Mouse (Mus musculus) limb, embryonic 14.5 days (tissue): ENCODE measurements around the gene Sfxn3. TPM values are rescaled to one million over a fixed set of nuclear protein-coding genes. Genes with fewer than 3 reads are reported as not detected.

Source experiments
- ATAC-seq: fragments of 200-750 bp; cut with Nextera tagmentation; 2 replicates; pipeline ENCODE4 v1.8.0; 2017; ENCODE audit warnings: low read depth, moderate number of reproducible peaks, moderate TSS enrichment; ENCODE audit not compliant: low FRiP score
- DNase-seq: peaks from one replicate; pipeline ENCODE4 v3.0.0-alpha.2; 2015; ENCODE audit warnings: low spot score
- H3K27ac ChIP-seq: fragments of 300-500 bp; sonication (generic); replicated peaks from 2 replicates; pipeline ENCODE4 v1.5.1; 2014; ENCODE audit warnings: low read depth, mild to moderate bottlenecking, low read length, moderate library complexity, mixed read lengths
- H3K27me3 ChIP-seq: fragments of 300-500 bp; sonication (generic); 2 replicates; pipeline ENCODE4 v1.6.1; 2014; ENCODE audit warnings: low read length, mixed read lengths; ENCODE audit not compliant: control insufficient read depth, insufficient read depth
- H3K36me3 ChIP-seq: fragments of 300-500 bp; sonication (generic); 2 replicates; pipeline ENCODE4 v1.6.1; 2014; ENCODE audit warnings: mild to moderate bottlenecking, low read length, moderate library complexity, mixed read lengths; ENCODE audit not compliant: control insufficient read depth, insufficient read depth
- H3K4me1 ChIP-seq: fragments of 300-500 bp; sonication (generic); 2 replicates; pipeline ENCODE4 v1.6.1; 2014; ENCODE audit warnings: antibody characterized with exemption, low read length, mixed read lengths; ENCODE audit not compliant: control insufficient read depth, insufficient read depth
- H3K4me2 ChIP-seq: fragments of 300-500 bp; sonication (generic); replicated peaks from 2 replicates; pipeline ENCODE4 v1.6.1; 2014; ENCODE audit warnings: low read depth, mild to moderate bottlenecking, low read length, moderate library complexity; ENCODE audit not compliant: severe bottlenecking
- H3K4me3 ChIP-seq: fragments of 300-500 bp; sonication (generic); replicated peaks from 2 replicates; pipeline ENCODE4 v1.5.1; 2014; ENCODE audit warnings: low read length
- H3K9ac ChIP-seq: fragments of 300-500 bp; sonication (generic); 2 replicates; pipeline ENCODE4 v1.6.1; 2014; ENCODE audit warnings: mild to moderate bottlenecking, low read depth, low read length, moderate library complexity; ENCODE audit not compliant: severe bottlenecking
- H3K9me3 ChIP-seq: fragments of 300-500 bp; sonication (generic); 2 replicates; pipeline ENCODE4 v1.6.1; 2016; ENCODE audit warnings: low read length; ENCODE audit not compliant: control insufficient read depth
- POLR2A ChIP-seq: fragments of 200-500 bp; IDR thresholded peaks from 2 replicates; pipeline ENCODE4 v1.8.0; 2012; ENCODE audit warnings: inconsistent platforms, mild to moderate bottlenecking, moderate library complexity, borderline replicate concordance; ENCODE audit not compliant: insufficient read depth, insufficient read length; ENCODE audit errors: extremely low read depth
- WGBS: fragments of 180-500 bp; shearing (Covaris S2); extraction: QIAGEN DNeasy Blood & Tissue Kit; methylation state at CpG from one replicate; pipeline ENCODE4 v1.1.7; 2014; 5-methylcytosine and 5-hydroxymethylcytosine counted together
- polyA plus RNA-seq, 2 experiments: library from polyadenylated mRNA; depleted of rRNA in 1 of 2; stranded (reverse) in 1 of 2; unstranded in 1 of 2; fragments of >200 nt; fragmentation: Nextera tagmentation in 1 of 2; extraction: Ambion mirVana in 1 of 2; gene quantifications; 2 replicates each; pipeline versions ENCODE4 v1.2.1 to v1.2.3; 2012 to 2014

Sfxn3 gene
- polyA plus RNA-seq (2012; rRNA removed): 44.9 and 48.0 TPM in 2 replicates
- 30.5 and 32.5 TPM in 2 replicates for polyA plus RNA-seq (2014; fragmentation: Nextera tagmentation; extraction: Ambion mirVana)

GRCm38 (mm10) chr19:45047417-45047934 is at the start of gene Sfxn3:
Gene Sfxn3 (plus strand): TSS chr19:45047503.
- peak within 1 kb of the TSS; percentile 59 for H3K9ac ChIP-seq
- H3K4me1 ChIP-seq: peaks cover 25% of the 10 kb centered on the region
- peak within 1 kb of the TSS; percentile 81 for H3K27ac ChIP-seq
- TF ChIP-seq POLR2A: 0 out of 2 replicates have a peak, but pooled peaks have one; percentile 18
- DNase-seq (peak; percentile 81), ATAC-seq (peak; percentile 88)
- 3% methylated on average over 26 of the region's 26 CpGs for WGBS
- H3K36me3 ChIP-seq: peaks cover 14% of the 10 kb centered on the region
- no peaks in the 10 kb centered on the region for H3K9me3 ChIP-seq
- H3K4me2 ChIP-seq: peak within 1 kb of the TSS; percentile 87
- H3K27me3 ChIP-seq: peaks cover 20% of the 10 kb centered on the region
- H3K4me3 ChIP-seq: peak within 1 kb of the TSS; percentile 49

- WGBS: 75% methylated on average over 11 of the region's 11 CpGs
- DNase-seq: no peak
- Histone ChIP-seq H3K27ac (no peak overlapping the region), H3K27me3 (no peaks in the 10 kb centered on the region), H3K4me1 (no peaks in the 10 kb centered on the region), H3K4me3 (no peak overlapping the region), H3K4me2 (no peak overlapping the region), H3K9ac (no peak overlapping the region), H3K36me3 (peaks cover 55% of the 10 kb centered on the region), H3K9me3 (no peaks in the 10 kb centered on the region)
- TF ChIP-seq POLR2A: no peak
- no peak for ATAC-seq
Measured at GRCm38 (mm10) chr19:44997786-44998185, 49.5 kb upstream of the Sfxn3 start.

- no peak overlapping the region for H3K4me2 ChIP-seq
- no peak for TF ChIP-seq POLR2A
- no peaks in the 10 kb centered on the region for H3K4me1 ChIP-seq
- no peak overlapping the region for H3K4me3 ChIP-seq
- H3K9me3 ChIP-seq: no peaks in the 10 kb centered on the region
- ATAC-seq: no peak
- WGBS: 81% methylated on average over 8 of the region's 8 CpGs
- no peak overlapping the region for H3K9ac ChIP-seq
- H3K27me3 ChIP-seq: no peaks in the 10 kb centered on the region
- no peak overlapping the region for H3K27ac ChIP-seq
- peaks cover 70% of the 10 kb centered on the region for H3K36me3 ChIP-seq
- DNase-seq: no peak
Measured at GRCm38 (mm10) chr19:44999647-45000046, 47.7 kb upstream of the Sfxn3 start.

GRCm38 (mm10) chr19:45002301-45002700 is 45.0 kb upstream of the Sfxn3 start:
- no peak for ATAC-seq
- no peak overlapping the region for H3K9ac ChIP-seq
- H3K9me3 ChIP-seq: no peaks in the 10 kb centered on the region
- H3K27me3 ChIP-seq: no peaks in the 10 kb centered on the region
- H3K4me3 ChIP-seq: no peak overlapping the region
- no peak overlapping the region for H3K4me2 ChIP-seq
- peaks cover 9% of the 10 kb centered on the region for H3K4me1 ChIP-seq
- peaks cover 63% of the 10 kb centered on the region for H3K36me3 ChIP-seq
- no peak overlapping the region for H3K27ac ChIP-seq
- TF ChIP-seq POLR2A: no peak
- WGBS: 57% methylated on average over 3 of the region's 3 CpGs
- no peak for DNase-seq

- ATAC-seq (no peak), DNase-seq (no peak)
- Histone ChIP-seq H3K27me3 (no peaks in the 10 kb centered on the region), H3K9ac (no peak overlapping the region), H3K9me3 (no peaks in the 10 kb centered on the region), H3K4me3 (no peak overlapping the region), H3K4me2 (no peak overlapping the region), H3K4me1 (peaks cover 11% of the 10 kb centered on the region), H3K27ac (no peak overlapping the region), H3K36me3 (peaks cover 54% of the 10 kb centered on the region)
- TF ChIP-seq POLR2A: no peak
- 89% methylated on average over 7 of the region's 7 CpGs for WGBS
Measured at GRCm38 (mm10) chr19:45003740-45004516, 43.4 kb upstream of the Sfxn3 start.
